Mouse (Mus musculus) MEL (cell line): ENCODE results near the gene Rnf145. TPM values are rescaled to one million over a fixed set of nuclear protein-coding genes. Genes with fewer than 3 reads are reported as not detected.

Experiments used
- DNase-seq: peaks from one replicate; pipeline ENCODE4 v3.0.0; 2011; ENCODE audit warnings: low read depth, low spot score
- H3K27ac ChIP-seq: 2 replicates; pipeline ENCODE4 v1.5.1; 2012; ENCODE audit warnings: low read depth, mild to moderate bottlenecking, control low read depth, low read length, moderate library complexity; ENCODE audit not compliant: control insufficient read depth
- H3K27me3 ChIP-seq, 2 experiments: fragments of 150-350 bp in 1 of 2; sonication (generic) in 1 of 2; 2 replicates each; pipeline ENCODE4 v1.6.1; 2012; ENCODE audit warnings: low read length in 2 of 2, mild to moderate bottlenecking in 2 of 2, improper control_type of control experiment in 1 of 2, moderate library complexity in 1 of 2; ENCODE audit not compliant: insufficient read depth in 2 of 2, control insufficient read depth in 1 of 2
- H3K36me3 ChIP-seq, 2 experiments: 2 replicates each; pipeline ENCODE4 v1.6.1; 2012 to 2014; ENCODE audit warnings: low read length in 2 of 2, improper control_type of control experiment in 1 of 2, inconsistent platforms in 1 of 2, mild to moderate bottlenecking in 1 of 2; ENCODE audit not compliant: insufficient read depth in 2 of 2, control insufficient read depth in 1 of 2
- H3K4me1 ChIP-seq, 2 experiments: fragments of 150-350 bp in 1 of 2; sonication (generic) in 1 of 2; 2 replicates each; pipeline ENCODE4 v1.6.1; 2012; ENCODE audit warnings: low read length in 2 of 2, improper control_type of control experiment in 1 of 2, mild to moderate bottlenecking in 1 of 2; ENCODE audit not compliant: insufficient read depth in 2 of 2, control insufficient read depth in 1 of 2
- H3K4me3 ChIP-seq, 2 experiments: fragments of 150-350 bp in 1 of 2; sonication (generic) in 1 of 2; 2 replicates each; pipeline ENCODE4 v1.5.1; 2012; ENCODE audit warnings: low read depth in 2 of 2, low read length in 2 of 2, mild to moderate bottlenecking in 2 of 2, moderate library complexity in 2 of 2, control low read depth in 1 of 2, improper control_type of control experiment in 1 of 2; ENCODE audit not compliant: control insufficient read depth in 1 of 2, insufficient read depth in 1 of 2
- H3K79me2 ChIP-seq: 2 replicates; pipeline ENCODE4 v1.6.1; 2012; ENCODE audit warnings: mild to moderate bottlenecking, low read length, moderate library complexity; ENCODE audit not compliant: control insufficient read depth, poor library complexity, insufficient read depth
- H3K9ac ChIP-seq: 2 replicates; pipeline ENCODE4 v1.6.1; 2012; ENCODE audit warnings: low read depth, mild to moderate bottlenecking, control low read depth, low read length, moderate library complexity; ENCODE audit not compliant: control insufficient read depth, poor library complexity, severe bottlenecking
- H3K9me3 ChIP-seq: fragments of 150-350 bp; sonication (generic); replicated peaks from 2 replicates; pipeline ENCODE4 v1.6.1; 2012; ENCODE audit warnings: mild to moderate bottlenecking, low read length, improper control_type of control experiment, moderate library complexity; ENCODE audit not compliant: insufficient read depth
- BHLHE40 ChIP-seq: IDR thresholded peaks from 2 replicates; pipeline ENCODE4 v1.6.1; 2012; ENCODE audit warnings: low read depth, mild to moderate bottlenecking, inconsistent platforms, low read length, improper control_type of control experiment, borderline replicate concordance
- CHD1 ChIP-seq: IDR thresholded peaks from 2 replicates; pipeline ENCODE4 v1.6.1; 2012; ENCODE audit warnings: low read depth, mild to moderate bottlenecking, inconsistent platforms, low read length, improper control_type of control experiment
- CHD2 ChIP-seq: IDR thresholded peaks from 2 replicates; pipeline ENCODE4 v1.6.1; 2011; ENCODE audit warnings: low read length, improper control_type of control experiment
- CTCF ChIP-seq, 3 experiments: IDR thresholded peaks in 2 of 3; conservative IDR thresholded peaks in 1 of 3; 2 replicates each; pipeline ENCODE4 v1.5.1; 2011 to 2012; ENCODE audit warnings: low read length in 3 of 3, low read depth in 2 of 3, mild to moderate bottlenecking in 2 of 3, improper control_type of control experiment in 1 of 3, inconsistent platforms in 1 of 3, mixed read lengths in 1 of 3, moderate library complexity in 1 of 3; ENCODE audit not compliant: control insufficient read depth in 1 of 3, insufficient read depth in 1 of 3, poor library complexity in 1 of 3, severe bottlenecking in 1 of 3
- ELF1 ChIP-seq: IDR thresholded peaks from 2 replicates; pipeline ENCODE4 v1.6.1; 2014; ENCODE audit warnings: low read depth, mild to moderate bottlenecking, inconsistent platforms, low read length, improper control_type of control experiment, moderate library complexity
- EP300 ChIP-seq, 2 experiments: IDR thresholded peaks; 2 replicates each; pipeline ENCODE4 v1.6.1; 2011; ENCODE audit warnings: improper control_type of control experiment in 2 of 2, low read length in 2 of 2, low read depth in 1 of 2, mild to moderate bottlenecking in 1 of 2
- ETS1 ChIP-seq: IDR thresholded peaks from 2 replicates; pipeline ENCODE4 v1.6.1; 2012; ENCODE audit warnings: low read depth, mild to moderate bottlenecking, inconsistent platforms, low read length, improper control_type of control experiment, moderate library complexity
- GATA1 ChIP-seq: IDR thresholded peaks from 2 replicates; pipeline ENCODE4 v1.6.1; 2011; ENCODE audit warnings: low read depth, low read length, improper control_type of control experiment
- HCFC1 ChIP-seq: IDR thresholded peaks from 2 replicates; pipeline ENCODE4 v1.6.1; 2012; ENCODE audit warnings: low read depth, mild to moderate bottlenecking, inconsistent platforms, low read length, improper control_type of control experiment, moderate library complexity
- JUND ChIP-seq: IDR thresholded peaks from 2 replicates; pipeline ENCODE4 v1.6.1; 2011; ENCODE audit warnings: low read depth, mild to moderate bottlenecking, improper control_type of control experiment, low read length
- KAT2A ChIP-seq: conservative IDR thresholded peaks from 2 replicates; pipeline ENCODE4 v1.6.1; 2012; ENCODE audit warnings: low read depth, low read length, improper control_type of control experiment, inconsistent platforms
- MAFK ChIP-seq: IDR thresholded peaks from 2 replicates; pipeline ENCODE4 v1.6.1; 2011; ENCODE audit warnings: low read depth, mild to moderate bottlenecking, low read length, improper control_type of control experiment, borderline replicate concordance
- MAX ChIP-seq: IDR thresholded peaks from 2 replicates; pipeline ENCODE4 v1.6.1; 2011; ENCODE audit warnings: low read length, improper control_type of control experiment
- MEF2A ChIP-seq: IDR thresholded peaks from 2 replicates; pipeline ENCODE4 v1.6.1; 2014; ENCODE audit warnings: low read depth, mild to moderate bottlenecking, inconsistent platforms, low read length, improper control_type of control experiment; ENCODE audit not compliant: poor library complexity, insufficient replicate concordance, severe bottlenecking; ENCODE audit errors: extremely low read depth
- MXI1 ChIP-seq: IDR thresholded peaks from 2 replicates; pipeline ENCODE4 v1.6.1; 2011; ENCODE audit warnings: mild to moderate bottlenecking, low read depth, low read length, improper control_type of control experiment
- MYC ChIP-seq: IDR thresholded peaks from 2 replicates; pipeline ENCODE4 v1.6.1; 2011; ENCODE audit warnings: low read depth, mild to moderate bottlenecking, low read length, improper control_type of control experiment, moderate library complexity
- NELFE ChIP-seq: IDR thresholded peaks from 2 replicates; pipeline ENCODE4 v1.6.1; 2011; ENCODE audit warnings: low read depth, low read length, improper control_type of control experiment
- NRF1 ChIP-seq: IDR thresholded peaks from 2 replicates; pipeline ENCODE4 v1.6.1; 2014; ENCODE audit warnings: low read depth, mild to moderate bottlenecking, inconsistent platforms, low read length, improper control_type of control experiment, moderate library complexity; ENCODE audit not compliant: poor library complexity, insufficient read depth, severe bottlenecking
- POLR2AphosphoS2 ChIP-seq: IDR thresholded peaks from 2 replicates; pipeline ENCODE4 v1.6.1; 2011; ENCODE audit warnings: low read length, improper control_type of control experiment
- POLR2AphosphoS5 ChIP-seq: IDR thresholded peaks from 2 replicates; pipeline ENCODE4 v1.6.1; 2012; ENCODE audit warnings: low read depth, borderline replicate concordance, mild to moderate bottlenecking, inconsistent platforms, low read length, moderate library complexity, mixed read lengths
- RAD21 ChIP-seq: IDR thresholded peaks from 2 replicates; pipeline ENCODE4 v1.6.1; 2011; ENCODE audit warnings: mild to moderate bottlenecking, low read depth, low read length, improper control_type of control experiment
- RCOR1 ChIP-seq: IDR thresholded peaks from 2 replicates; pipeline ENCODE4 v1.6.1; 2012; ENCODE audit warnings: low read depth, mild to moderate bottlenecking, inconsistent platforms, low read length, improper control_type of control experiment
- SIN3A ChIP-seq: IDR thresholded peaks from 2 replicates; pipeline ENCODE4 v1.6.1; 2012; ENCODE audit warnings: low read length, improper control_type of control experiment, inconsistent platforms
- SMC3 ChIP-seq: IDR thresholded peaks from 2 replicates; pipeline ENCODE4 v1.6.1; 2011; ENCODE audit warnings: low read depth, low read length, improper control_type of control experiment
- TBP ChIP-seq: IDR thresholded peaks from 2 replicates; pipeline ENCODE4 v1.8.0; 2011; ENCODE audit warnings: low read depth, low read length, improper control_type of control experiment
- TCF12 ChIP-seq: IDR thresholded peaks from 2 replicates; pipeline ENCODE4 v1.6.1; 2014; ENCODE audit warnings: low read depth, mild to moderate bottlenecking, inconsistent platforms, low read length, improper control_type of control experiment, moderate library complexity
- USF1 ChIP-seq: IDR thresholded peaks from 2 replicates; pipeline ENCODE4 v1.6.1; 2014; ENCODE audit warnings: low read depth, mild to moderate bottlenecking, inconsistent platforms, low read length, improper control_type of control experiment, moderate library complexity
- USF2 ChIP-seq, 2 experiments: IDR thresholded peaks; 2 replicates each; pipeline ENCODE4 v1.6.1; 2011 to 2012; ENCODE audit warnings: improper control_type of control experiment in 2 of 2, low read length in 2 of 2, borderline replicate concordance in 1 of 2, inconsistent platforms in 1 of 2, low read depth in 1 of 2, mild to moderate bottlenecking in 1 of 2; ENCODE audit not compliant: insufficient read depth in 1 of 2
- ZKSCAN1 ChIP-seq: IDR thresholded peaks from 2 replicates; pipeline ENCODE4 v1.6.1; 2012; ENCODE audit warnings: low read depth, mild to moderate bottlenecking, inconsistent platforms, low read length, improper control_type of control experiment, moderate library complexity
- ZMIZ1 ChIP-seq: IDR thresholded peaks from 2 replicates; pipeline ENCODE4 v1.6.1; 2012; ENCODE audit warnings: low read depth, mild to moderate bottlenecking, inconsistent platforms, low read length, improper control_type of control experiment, moderate library complexity
- ZNF384 ChIP-seq: IDR thresholded peaks from 2 replicates; pipeline ENCODE4 v1.6.1; 2012; ENCODE audit warnings: low read depth, mild to moderate bottlenecking, inconsistent platforms, low read length, improper control_type of control experiment
- polyA plus RNA-seq, 2 experiments: library from polyadenylated mRNA; stranded (reverse) in 1 of 2; unstranded in 1 of 2; fragments of >175 nt in 1 of 2; fragments of >200 nt in 1 of 2; gene quantifications; 2 replicates each; pipeline versions ENCODE4 v1.2.1 to v1.2.4; 2012; ENCODE audit warnings: low replicate concordance in 2 of 2, low read depth in 1 of 2; ENCODE audit not compliant: insufficient read length in 2 of 2, insufficient read depth in 1 of 2, missing spikeins in 1 of 2
- total RNA-seq: library from RNA; depleted of rRNA; stranded (reverse); fragments of 300-350 nt; gene quantifications from 2 replicates; pipeline ENCODE4 v1.2.3, GENCODE M21; 2012

Rnf145 gene
- total and polyA plus RNA-seq, 3 experiments = 73.5 to 94.1 TPM; not detected in 1

- TF ChIP-seq ETS1 (0 out of 2 replicates have a peak, but pooled peaks have one; percentile 6), CHD1 (no peak)
These were observed 8.4 kb upstream of the Rnf145 start (continued) for GRCm38 (mm10) chr11:44510371-44510770.

- peak; percentile 97 for DNase-seq
- H3K4me1 ChIP-seq = peaks cover 42 to 45% of the 10 kb centered on the region in 2 experiments
- H3K9me3 ChIP-seq = no peaks in the 10 kb centered on the region
- H3K79me2 ChIP-seq = no peaks in the 10 kb centered on the region
- peaks cover 0 to 59% of the 10 kb centered on the region in 2 experiments; a peak in 2 of 4 replicates for H3K36me3 ChIP-seq
- peak overlapping the region; percentile 69 for H3K9ac ChIP-seq
- H3K4me3 ChIP-seq = peak overlapping the region; percentile 26 to 34
- H3K27me3 ChIP-seq = no peaks in the 10 kb centered on the region
- peak overlapping the region; percentile 97 for H3K27ac ChIP-seq
- TF ChIP-seq HCFC1 = no peak; the same call in 1 of the 2 replicates
- peak; percentile 47 for TF ChIP-seq POLR2AphosphoS2
- peak; percentile 89 for TF ChIP-seq USF1
- no peak for TF ChIP-seq SMC3
- no peak for TF ChIP-seq KAT2A
- TF ChIP-seq BHLHE40 = 0 out of 2 replicates have a peak, but pooled peaks have one; percentile 8
- peak; percentile 84 for TF ChIP-seq ZNF384
- TF ChIP-seq TBP = peak; percentile 90
- TF ChIP-seq ZKSCAN1 = no peak
- peak; percentile 75 for TF ChIP-seq RCOR1
- TF ChIP-seq CHD2 = no peak
- TF ChIP-seq ELF1 = no peak
- peak; percentile 91 for TF ChIP-seq SIN3A
- TF ChIP-seq MAFK = no peak
- peak; percentile 88 for TF ChIP-seq GATA1
- TF ChIP-seq JUND = 0 out of 2 replicates have a peak, but pooled peaks have one; percentile 23
- peak; percentile 99 for TF ChIP-seq MYC
- TF ChIP-seq USF2 (IDR thresholded peaks at IDR 0.05; ENCODE audit: borderline replicate concordance in 1 of 2, insufficient read depth in 1 of 2, low read depth in 1 of 2, low read length in 2 of 2) = peak in 1 of 2 experiments; percentile 78; a peak in 2 of 4 replicates
- peak; percentile 77 to 92 for TF ChIP-seq EP300 (IDR thresholded peaks at IDR 0.05; ENCODE audit: low read depth in 1 of 2, low read length in 2 of 2)
- peak; percentile 42; the same call in 1 of the 2 replicates for TF ChIP-seq ZMIZ1
- TF ChIP-seq NELFE = peak; percentile 60
- TF ChIP-seq MEF2A = no peak
- no peak for TF ChIP-seq CTCF (IDR thresholded peaks at IDR 0.05 in 2 of 3, conservative IDR thresholded peaks at IDR 0.05 in 1 of 3; ENCODE audit: control insufficient read depth in 1 of 3, insufficient read depth in 1 of 3, low read depth in 2 of 3, low read length in 3 of 3, poor library complexity in 1 of 3, severe bottlenecking in 1 of 3)
- TF ChIP-seq ETS1 = peak; percentile 88
- TF ChIP-seq MXI1 = peak; percentile 93
- TF ChIP-seq NRF1 = no peak
- TF ChIP-seq CHD1 = peak; percentile 58
- TF ChIP-seq TCF12 = peak; percentile 88
- TF ChIP-seq POLR2AphosphoS5 = no peak
- TF ChIP-seq MAX = peak; percentile 86
- no peak for TF ChIP-seq RAD21
These were observed 6.4 kb upstream of the Rnf145 start for GRCm38 (mm10) chr11:44512044-44513025.
